Mouse (Mus musculus) kidney, adult 2 months (tissue): ENCODE measurements around the gene Parvg.

Experiments
- CTCF ChIP-seq: fragments of 200-500 bp; conservative IDR thresholded peaks from 2 replicates; pipeline ENCODE4 v1.5.1; 2011; ENCODE audit warnings: low read depth, mild to moderate bottlenecking, control low read depth, low read length, moderate library complexity, mixed read lengths; ENCODE audit not compliant: insufficient read depth, insufficient read length
- POLR2A ChIP-seq: fragments of 200-500 bp; IDR thresholded peaks from one replicate; pipeline ENCODE4 v1.6.1; 2011; ENCODE audit warnings: low read depth, low read length, control low read depth

- no peak for TF ChIP-seq POLR2A
- TF ChIP-seq CTCF, result no peak
Observed at GRCm38 (mm10) chr15:84323966-84324869, at the start of gene Parvg.
